Mouse (Mus musculus) adipocyte (in vitro differentiated cells): ENCODE measurements around the gene Aig1.

Experiments
- DNase-seq: peaks from one replicate; pipeline ENCODE4 v3.0.0-alpha.2; 2016; ENCODE audit warnings: low spot score

The Aig1 gene

GRCm38 (mm10) chr10:13623735-13624134 lies 245.0 kb downstream of the Aig1 start:
- no peak for DNase-seq

GRCm38 (mm10) chr10:13600926-13601325 lies 267.9 kb downstream of the Aig1 start:
- no peak for DNase-seq

- DNase-seq = no peak
Measured at GRCm38 (mm10) chr10:13597491-13597890, 271.3 kb downstream of the Aig1 start.
